Mouse (Mus musculus) cerebellum, adult 2 months (tissue): ENCODE measurements around the gene Neurod1. TPM values are rescaled to one million over a fixed set of nuclear protein-coding genes. Genes with fewer than 3 reads are reported as not detected.
A peak's percentile ranks its signal among the peaks of the same experiment; 100 is the strongest.

Experiments used
- DNase-seq, 2 experiments: peaks; one replicate each; pipeline ENCODE4 v3.0.0; 2021
- H3K27ac ChIP-seq: fragments of 200-500 bp; 2 replicates; pipeline ENCODE4 v1.5.1; 2012; ENCODE audit warnings: low read length, control low read depth, inconsistent platforms; ENCODE audit not compliant: insufficient read depth
- H3K27me3 ChIP-seq: fragments of 200-500 bp; 2 replicates; pipeline ENCODE4 v1.6.1; 2012; ENCODE audit warnings: inconsistent platforms, mild to moderate bottlenecking, low read length, moderate library complexity; ENCODE audit not compliant: control insufficient read depth, insufficient read depth
- H3K4me1 ChIP-seq: fragments of 200-500 bp; 2 replicates; pipeline ENCODE4 v1.6.1; 2011; ENCODE audit warnings: low read length; ENCODE audit not compliant: control insufficient read depth, insufficient read depth
- H3K4me3 ChIP-seq: fragments of 200-500 bp; replicated peaks from 2 replicates; pipeline ENCODE3; 2011; ENCODE audit warnings: mild to moderate bottlenecking, low read depth, low read length, control low read depth; ENCODE audit not compliant: insufficient read depth
- CTCF ChIP-seq: fragments of 200-500 bp; IDR thresholded peaks from 2 replicates; pipeline ENCODE4 v1.5.1; 2011; ENCODE audit warnings: low read depth, mild to moderate bottlenecking, control low read depth, low read length, moderate library complexity, borderline replicate concordance; ENCODE audit not compliant: insufficient read depth
- POLR2A ChIP-seq: fragments of 200-500 bp; IDR thresholded peaks from 2 replicates; pipeline ENCODE4 v1.6.1; 2011; ENCODE audit warnings: low read length, control low read depth, borderline replicate concordance; ENCODE audit not compliant: insufficient read depth
- WGBS: fragments of 180-500 bp; shearing (Covaris S2); methylation state at CpG from one replicate; pipeline ENCODE4 v1.1.7; 2018; 5-methylcytosine and 5-hydroxymethylcytosine counted together
- polyA plus RNA-seq: library from polyadenylated mRNA; depleted of rRNA; stranded (reverse); fragments of >200 nt; gene quantifications from 2 replicates; pipeline ENCODE4 v1.2.3, GENCODE M21; 2012; rRNA removed

Gene Neurod1
- polyA plus RNA-seq, 1 experiment, result 240 TPM

DNA sequence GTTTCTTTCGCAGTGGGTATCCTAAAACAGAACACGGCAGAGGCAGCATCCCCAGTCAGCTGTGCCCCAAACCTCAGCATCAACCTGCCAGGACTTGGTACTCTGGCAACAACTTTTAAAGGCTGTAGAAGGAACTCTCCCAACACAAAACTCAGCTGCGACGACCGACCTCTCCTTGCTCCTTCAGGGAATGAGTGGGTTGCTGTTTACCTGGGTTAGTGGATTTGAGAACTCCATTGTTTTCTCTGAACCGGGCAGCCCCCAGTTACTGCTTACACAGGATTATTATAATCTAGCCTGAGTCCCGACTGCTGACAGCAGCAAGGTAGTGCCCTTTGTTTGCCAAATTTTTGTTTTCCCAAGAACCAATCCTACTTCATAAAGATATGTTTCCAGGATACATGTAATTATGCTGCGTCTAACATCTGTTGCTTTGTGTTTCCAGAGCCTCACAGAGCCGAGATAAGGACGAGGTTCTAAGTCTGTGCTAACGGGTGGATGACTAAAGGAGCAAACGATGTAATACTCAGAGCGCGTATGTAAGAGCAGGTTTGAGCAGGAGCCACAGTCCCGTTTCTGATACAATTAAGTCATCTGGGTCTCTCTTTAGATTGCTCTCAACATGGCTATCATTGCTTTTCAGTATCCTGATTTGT lies 46.2 kb downstream of the Neurod1 start:
- peaks cover 29% of the 10 kb centered on the region for H3K4me1 ChIP-seq
- H3K27ac ChIP-seq, result peak overlapping the region; percentile 86
- DNase-seq, result no peak
- TF ChIP-seq POLR2A, result no peak
- TF ChIP-seq CTCF, result no peak
- no peaks in the 10 kb centered on the region for H3K27me3 ChIP-seq
- whole genome bisulfite sequencing, result 25% methylated on average over 15 of the region's 15 CpGs
- no peak overlapping the region for H3K4me3 ChIP-seq

DNA sequence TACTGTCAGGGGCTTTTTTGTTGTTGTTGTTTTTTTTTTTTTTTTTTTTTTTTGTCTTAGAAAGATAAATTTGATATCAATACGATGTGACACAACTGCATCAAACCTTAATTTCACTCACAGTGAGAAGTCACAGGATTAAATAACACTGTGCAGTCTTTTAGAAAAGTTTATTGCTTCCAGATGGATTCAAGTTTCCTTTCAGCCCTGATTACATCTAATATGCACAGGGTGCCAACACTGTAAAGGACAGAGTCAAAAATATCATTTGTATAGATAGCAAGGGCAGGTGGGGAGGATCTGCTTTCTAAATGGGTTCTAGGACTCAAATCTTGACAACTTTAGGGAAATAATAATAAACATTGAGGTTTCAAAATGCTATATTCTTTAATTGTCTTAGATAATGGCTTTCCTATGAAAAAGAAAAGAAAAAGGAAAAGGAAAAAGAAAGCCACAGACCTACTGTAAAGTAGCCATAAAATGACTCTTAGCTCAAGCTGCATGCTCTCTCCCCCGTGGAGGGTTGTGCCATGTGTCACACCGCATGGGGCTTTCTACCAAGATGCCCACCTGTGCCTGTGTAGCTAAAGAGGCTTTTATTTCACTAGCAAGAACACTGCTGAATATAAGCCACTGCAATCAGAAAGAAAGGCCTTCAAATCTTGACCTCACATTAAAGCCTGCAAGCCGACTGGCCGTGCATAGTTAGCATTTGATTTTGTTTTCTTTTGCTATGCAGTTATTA lies 50.7 kb downstream of the Neurod1 start:
- peak overlapping the region; percentile 54; the same call in 1 of the 2 replicates for H3K27ac ChIP-seq
- peaks cover 21% of the 10 kb centered on the region; the same call in 1 of the 2 replicates for H3K4me1 ChIP-seq
- DNase-seq, result peak; percentile 85 to 93
- peak; percentile 14; the same call in 1 of the 2 replicates for TF ChIP-seq POLR2A
- no peak for TF ChIP-seq CTCF
- H3K4me3 ChIP-seq, result no peak overlapping the region
- WGBS, result 14% methylated on average over 5 of the region's 5 CpGs
- no peaks in the 10 kb centered on the region for H3K27me3 ChIP-seq

Other genes starting within 250 kb of the Neurod1 start
- gene Itga4, start 201.3 kb downstream of the Neurod1 start, polyA plus RNA-seq, result 1.7 and 1.8 TPM in 2 replicates
- gene Cerkl, start within 50 bp of the Neurod1 start, polyA plus RNA-seq, result 13.1 and 17.8 TPM in 2 replicates
- 21.5 and 21.6 TPM in 2 replicates for gene Itprid2, start 178.6 kb upstream of the Neurod1 start, polyA plus RNA-seq